Mouse (Mus musculus) stomach, postnatal 0 days (tissue): ENCODE results near the gene Pnkd.

ENCODE experiments used
- CTCF ChIP-seq: IDR thresholded peaks from 2 replicates; pipeline ENCODE4 v1.5.1; 2016; ENCODE audit warnings: antibody characterized with exemption, low read depth, mild to moderate bottlenecking, moderate library complexity
- EP300 ChIP-seq: optimal IDR thresholded peaks from 2 replicates; pipeline ENCODE3; 2016; ENCODE audit warnings: antibody characterized with exemption

- TF ChIP-seq CTCF (no peak), EP300 (no peak)
These were observed 50.9 kb downstream of the Pnkd start for GRCm38 (mm10) chr1:74335436-74336170.
